Mouse (Mus musculus) heart, embryonic 10.5 days (tissue): Measurements from ENCODE around the gene Pex14. TPM values are rescaled to one million over a fixed set of nuclear protein-coding genes. Genes with fewer than 3 reads are reported as not detected.

ENCODE experiments used
- DNase-seq: peaks from one replicate; pipeline ENCODE4 v3.0.0-alpha.2; 2017; ENCODE audit warnings: low spot score
- H3K27ac ChIP-seq: fragments of 300-500 bp; sonication (generic); 2 replicates; pipeline ENCODE4 v1.5.1; 2016; ENCODE audit warnings: mild to moderate bottlenecking
- H3K27me3 ChIP-seq: fragments of 300-500 bp; sonication (generic); 2 replicates; pipeline ENCODE4 v1.6.1; 2016; ENCODE audit warnings: mild to moderate bottlenecking; ENCODE audit not compliant: poor library complexity, insufficient read depth, severe bottlenecking
- H3K36me3 ChIP-seq: fragments of 300-500 bp; sonication (generic); 2 replicates; pipeline ENCODE4 v1.6.1; 2016; ENCODE audit warnings: mild to moderate bottlenecking, moderate library complexity
- H3K4me1 ChIP-seq: fragments of 300-500 bp; sonication (generic); 2 replicates; pipeline ENCODE4 v1.6.1; 2016; ENCODE audit warnings: mild to moderate bottlenecking
- H3K4me3 ChIP-seq: fragments of 300-500 bp; sonication (generic); 2 replicates; pipeline ENCODE4 v1.5.1; 2016; ENCODE audit warnings: mild to moderate bottlenecking, moderate library complexity
- H3K9me3 ChIP-seq: fragments of 300-500 bp; sonication (generic); 2 replicates; pipeline ENCODE4 v1.6.1; 2016; ENCODE audit warnings: mild to moderate bottlenecking, moderate library complexity
- WGBS: fragments of 180-500 bp; shearing (Covaris S2); methylation state at CpG from one replicate; pipeline ENCODE4 v1.1.7; 2016; 5-methylcytosine and 5-hydroxymethylcytosine counted together
- polyA plus RNA-seq: library from polyadenylated mRNA; unstranded; fragments of >200 nt; fragmentation: Nextera tagmentation; extraction: Ambion mirVana; gene quantifications from 2 replicates; pipeline ENCODE4 v1.2.1, GENCODE M21; 2016

Pex14 gene
- polyA plus RNA-seq, 1 experiment from 2014 or later: 59.7 TPM

- DNase-seq: no peak
- WGBS: 83% methylated on average over 8 of the region's 8 CpGs
- Histone ChIP-seq H3K27me3 (no peaks in the 10 kb centered on the region), H3K36me3 (peaks cover 25% of the 10 kb centered on the region), H3K4me1 (no peaks in the 10 kb centered on the region), H3K9me3 (no peaks in the 10 kb centered on the region), H3K27ac (no peak overlapping the region), H3K4me3 (no peak overlapping the region)
These were observed 8.3 kb downstream of the Pex14 start for GRCm38 (mm10) chr4:149091364-149091763.

- Histone ChIP-seq H3K4me3 (no peak overlapping the region), H3K9me3 (no peaks in the 10 kb centered on the region), H3K27ac (peak overlapping the region; percentile 38; the same call in 1 of the 2 replicates), H3K36me3 (0 out of 2 replicates have a peak, but pooled peaks cover 8% of the 10 kb centered on the region), H3K4me1 (peaks cover 21% of the 10 kb centered on the region), H3K27me3 (no peaks in the 10 kb centered on the region)
- 71% methylated on average over 5 of the region's 5 CpGs for WGBS
- no peak for DNase-seq
These were observed 14.3 kb downstream of the Pex14 start for GRCm38 (mm10) chr4:149085381-149085780.

DNA sequence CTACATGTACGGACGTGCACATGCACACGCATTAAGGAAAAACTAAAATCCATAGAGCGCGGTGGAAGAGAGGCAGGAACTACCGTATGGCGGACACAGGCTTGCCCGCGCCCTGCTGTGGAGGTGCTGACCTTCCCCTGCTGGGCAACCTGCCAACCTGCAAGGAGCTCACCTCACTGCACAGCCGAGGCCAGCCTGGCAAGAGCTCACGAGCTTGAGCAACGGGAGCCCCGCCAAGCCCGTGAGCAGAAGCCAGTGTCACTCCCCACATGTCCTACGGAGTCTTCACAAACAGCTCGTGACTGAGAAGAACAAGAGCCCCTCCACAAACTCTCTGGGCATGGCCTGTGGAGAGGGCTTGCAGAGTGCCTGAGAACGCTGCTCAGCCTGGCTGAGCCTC is 18.1 kb downstream of the Pex14 start:
- Histone ChIP-seq H3K36me3 (peaks cover 13% of the 10 kb centered on the region; the same call in 1 of the 2 replicates), H3K9me3 (no peaks in the 10 kb centered on the region), H3K27ac (no peak overlapping the region), H3K4me1 (peaks cover 49% of the 10 kb centered on the region), H3K4me3 (no peak overlapping the region), H3K27me3 (no peaks in the 10 kb centered on the region)
- no peak for DNase-seq
- 78% methylated on average over 17 of the region's 17 CpGs for WGBS

DNA sequence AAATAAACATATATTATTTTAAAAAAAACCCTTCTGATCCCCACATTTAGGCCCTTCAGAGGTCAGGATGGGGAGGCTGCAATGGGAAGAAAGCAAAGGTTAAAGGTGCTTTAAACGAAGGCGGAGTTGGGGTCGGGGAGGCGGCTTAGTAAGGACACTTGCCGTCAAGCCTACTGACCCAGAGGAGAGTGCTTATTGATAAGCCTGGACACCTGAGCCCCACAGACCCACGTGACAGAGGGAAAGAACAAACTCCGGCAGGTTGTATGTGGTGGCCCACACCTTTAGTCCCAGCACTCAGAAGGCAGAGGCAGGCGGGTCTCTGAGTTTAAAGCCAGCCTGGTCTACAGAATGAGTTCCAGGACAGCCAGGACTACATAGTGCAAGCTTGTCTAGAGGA is 19.6 kb downstream of the Pex14 start:
- no peak for DNase-seq
- peaks cover 54% of the 10 kb centered on the region for H3K4me1 ChIP-seq
- no peak overlapping the region for H3K4me3 ChIP-seq
- H3K36me3 ChIP-seq: peaks cover 17% of the 10 kb centered on the region
- no peaks in the 10 kb centered on the region for H3K27me3 ChIP-seq
- 86% methylated on average over 8 of the region's 8 CpGs for WGBS
- no peaks in the 10 kb centered on the region for H3K9me3 ChIP-seq
- H3K27ac ChIP-seq: no peak overlapping the region

GRCm38 (mm10) chr4:149079629-149080028 is 20.0 kb downstream of the Pex14 start:
- Histone ChIP-seq H3K4me1 (peaks cover 58% of the 10 kb centered on the region), H3K9me3 (no peaks in the 10 kb centered on the region), H3K4me3 (no peak overlapping the region), H3K27ac (no peak overlapping the region), H3K27me3 (no peaks in the 10 kb centered on the region), H3K36me3 (peaks cover 22% of the 10 kb centered on the region)
- WGBS: 53% methylated on average over 6 of the region's 6 CpGs
- DNase-seq: no peak

DNA sequence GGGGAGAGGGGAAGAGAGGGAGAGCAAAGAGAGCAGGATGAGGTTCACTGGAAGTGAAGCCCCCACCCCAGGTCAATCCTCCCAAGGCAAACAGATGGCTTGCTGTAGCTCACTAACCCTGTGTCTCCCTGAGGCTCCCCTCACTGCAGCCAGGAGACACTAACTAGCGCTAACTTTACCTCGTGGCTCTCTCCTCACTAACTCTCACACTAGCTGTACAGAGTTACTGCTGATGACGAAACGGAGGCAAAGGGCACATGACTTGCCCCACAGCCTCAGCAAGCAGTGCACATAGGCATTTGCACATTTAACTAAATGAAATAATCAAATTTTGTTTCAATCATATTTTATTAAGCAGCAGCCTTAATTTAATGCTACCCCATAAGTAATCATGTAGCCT is 21.4 kb downstream of the Pex14 start:
- WGBS: 65% methylated on average over 4 of the region's 4 CpGs
- DNase-seq: no peak
- H3K9me3 ChIP-seq: no peaks in the 10 kb centered on the region
- H3K4me1 ChIP-seq: peaks cover 64% of the 10 kb centered on the region
- no peaks in the 10 kb centered on the region for H3K27me3 ChIP-seq
- no peak overlapping the region for H3K4me3 ChIP-seq
- H3K27ac ChIP-seq: no peak overlapping the region
- H3K36me3 ChIP-seq: peaks cover 31% of the 10 kb centered on the region

- 32% methylated on average over 10 of the region's 10 CpGs for WGBS
- H3K9me3 ChIP-seq: no peaks in the 10 kb centered on the region
- H3K27me3 ChIP-seq: no peaks in the 10 kb centered on the region
- peaks cover 43% of the 10 kb centered on the region for H3K36me3 ChIP-seq
- peaks cover 63% of the 10 kb centered on the region for H3K4me1 ChIP-seq
- DNase-seq: peak; percentile 86
- H3K4me3 ChIP-seq: no peak overlapping the region
- peak overlapping the region; percentile 42 for H3K27ac ChIP-seq
These were observed 23.7 kb downstream of the Pex14 start for GRCm38 (mm10) chr4:149075871-149076575.

DNA sequence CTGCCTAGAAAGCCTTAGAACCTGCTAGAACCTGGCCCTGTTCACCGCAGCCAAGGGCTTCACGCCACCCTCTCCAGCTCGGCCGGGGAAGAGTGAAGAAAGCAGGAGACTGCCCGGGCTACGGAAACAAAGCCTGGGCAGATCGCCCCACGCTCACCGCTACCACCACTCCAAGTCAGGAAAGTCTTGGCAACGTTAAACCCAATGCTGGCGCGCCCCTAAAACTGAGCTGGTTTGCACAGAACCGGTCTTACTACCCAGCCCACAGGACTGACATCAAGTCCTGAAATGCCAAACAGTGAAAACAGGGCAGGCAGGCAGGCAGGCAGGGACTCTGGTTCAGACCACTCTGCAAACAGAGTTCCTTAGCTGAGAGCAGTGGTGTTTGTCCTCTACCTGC is 24.6 kb downstream of the Pex14 start:
- DNase-seq: no peak
- H3K4me3 ChIP-seq: no peak overlapping the region
- H3K27ac ChIP-seq: peak overlapping the region; percentile 42; the same call in 1 of the 2 replicates
- H3K36me3 ChIP-seq: peaks cover 41% of the 10 kb centered on the region
- H3K27me3 ChIP-seq: no peaks in the 10 kb centered on the region
- WGBS: 97% methylated on average over 13 of the region's 13 CpGs
- H3K4me1 ChIP-seq: peaks cover 73% of the 10 kb centered on the region
- no peaks in the 10 kb centered on the region for H3K9me3 ChIP-seq

DNA sequence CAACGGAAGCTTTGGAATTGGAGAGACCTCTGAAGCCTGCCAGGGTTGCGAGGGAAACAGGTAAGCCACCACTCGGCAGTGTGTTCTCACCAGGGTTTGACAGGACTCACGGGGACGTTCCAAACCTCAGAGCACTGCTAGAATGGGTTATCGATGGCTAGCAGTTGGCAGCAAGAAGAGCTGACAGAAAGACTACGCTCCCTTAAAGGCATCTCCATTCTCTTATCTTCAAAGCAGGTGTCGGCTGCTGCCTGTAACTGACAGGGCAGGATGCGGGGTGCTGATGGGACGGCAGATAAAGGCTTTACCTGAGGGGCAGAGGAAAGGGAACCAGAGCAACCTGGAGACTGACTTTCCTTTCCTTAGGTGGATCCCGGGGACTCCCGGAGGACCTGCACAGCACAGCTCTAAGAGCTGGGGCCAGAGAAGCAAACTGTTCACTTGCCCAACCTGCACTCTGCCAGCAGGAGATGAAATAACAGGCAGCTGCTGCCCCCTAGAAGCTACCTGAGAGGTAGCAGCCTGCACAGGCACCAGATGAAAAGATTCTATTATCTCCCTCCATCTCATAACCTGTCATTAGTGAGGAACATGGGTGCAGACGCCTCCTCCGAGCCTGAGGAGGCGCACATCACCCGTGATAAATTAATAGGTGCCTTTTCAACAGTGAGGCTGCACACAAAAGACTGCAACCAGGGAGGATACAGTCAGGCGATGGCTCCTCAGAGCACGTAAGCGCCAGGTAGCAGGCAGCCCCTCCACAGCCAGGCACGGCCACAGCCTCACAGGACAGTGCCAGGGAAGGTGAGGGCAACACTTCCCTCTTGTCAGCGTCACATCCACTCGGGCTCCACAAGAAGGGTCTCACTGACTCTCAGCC is 32.8 kb downstream of the Pex14 start:
- Histone ChIP-seq H3K27me3 (no peaks in the 10 kb centered on the region), H3K4me1 (peaks cover 57% of the 10 kb centered on the region), H3K36me3 (peaks cover 7% of the 10 kb centered on the region), H3K9me3 (no peaks in the 10 kb centered on the region), H3K4me3 (no peak overlapping the region), H3K27ac (peak overlapping the region; percentile 24; the same call in 1 of the 2 replicates)
- no peak for DNase-seq
- WGBS: 69% methylated on average over 22 of the region's 22 CpGs

DNA sequence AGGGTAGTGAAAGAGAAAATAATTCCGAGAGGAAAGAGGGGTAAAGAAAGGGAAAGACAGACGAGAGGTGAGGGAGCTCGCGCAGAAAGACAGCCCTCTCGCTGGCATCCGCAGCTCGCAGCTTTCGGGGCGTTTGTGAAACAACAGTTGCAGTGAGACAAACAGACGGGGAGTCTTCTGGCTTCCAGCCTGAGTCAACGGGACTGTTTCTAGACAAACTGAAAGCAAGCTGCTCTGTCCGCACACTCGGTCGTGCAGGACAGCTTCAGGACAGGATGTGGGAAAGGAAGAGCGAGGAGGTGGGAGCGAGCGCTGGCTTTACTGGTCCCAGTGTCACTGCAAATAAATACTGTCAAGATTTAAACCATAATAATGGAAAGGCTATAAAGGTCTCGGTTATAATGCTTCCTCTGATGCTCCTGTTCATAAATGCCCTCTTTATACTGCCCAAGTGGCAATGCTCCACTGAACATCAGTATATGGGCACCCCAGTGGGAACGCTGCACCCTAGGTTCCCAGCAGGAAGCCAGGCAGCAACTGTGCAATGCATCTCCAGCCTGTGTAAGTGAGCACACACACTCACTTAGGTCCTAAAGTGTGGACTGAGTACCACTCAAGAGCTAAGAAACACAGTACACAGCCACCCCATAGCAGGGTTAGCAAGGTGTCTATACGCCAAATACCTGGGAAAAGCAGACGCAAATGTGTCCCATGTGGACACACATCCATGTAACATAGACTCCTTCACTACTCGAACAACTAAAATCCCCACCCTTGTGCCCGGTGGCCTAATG is 35.4 kb downstream of the Pex14 start:
- 0 out of 2 replicates have a peak, but pooled peaks cover 3% of the 10 kb centered on the region for H3K36me3 ChIP-seq
- no peaks in the 10 kb centered on the region for H3K27me3 ChIP-seq
- no peaks in the 10 kb centered on the region for H3K9me3 ChIP-seq
- WGBS: 85% methylated on average over 23 of the region's 23 CpGs
- H3K4me1 ChIP-seq: peaks cover 58% of the 10 kb centered on the region
- H3K4me3 ChIP-seq: no peak overlapping the region
- no peak for DNase-seq
- H3K27ac ChIP-seq: no peak overlapping the region

- WGBS: 61% methylated on average over 21 of the region's 21 CpGs
- Histone ChIP-seq H3K4me1 (peaks cover 72% of the 10 kb centered on the region), H3K36me3 (no peaks in the 10 kb centered on the region), H3K9me3 (no peaks in the 10 kb centered on the region), H3K27ac (no peak overlapping the region), H3K27me3 (no peaks in the 10 kb centered on the region), H3K4me3 (no peak overlapping the region)
- no peak for DNase-seq
These were observed 37.0 kb downstream of the Pex14 start for GRCm38 (mm10) chr4:149062406-149063318.

GRCm38 (mm10) chr4:149061432-149061718 is 38.3 kb downstream of the Pex14 start:
- Histone ChIP-seq H3K27me3 (no peaks in the 10 kb centered on the region), H3K27ac (0 out of 2 replicates have a peak overlapping the region, but pooled peaks have one; percentile 29), H3K36me3 (no peaks in the 10 kb centered on the region), H3K4me3 (no peak overlapping the region), H3K4me1 (peaks cover 71% of the 10 kb centered on the region), H3K9me3 (no peaks in the 10 kb centered on the region)
- 67% methylated on average over 13 of the region's 13 CpGs for WGBS
- DNase-seq: no peak
